Mouse (Mus musculus) limb, embryonic 14.5 days (tissue): ENCODE measurements at regions not wholly inside any gene's neighbourhood (a gene's known extent, or its start where the extent isn't known, plus 50 kb on each side); places are given as distances from the start of the nearest gene placed in this dataset.

ENCODE experiments used
- ATAC-seq: fragments of 200-750 bp; cut with Nextera tagmentation; 2 replicates; pipeline ENCODE4 v1.8.0; 2017; ENCODE audit warnings: low read depth, moderate number of reproducible peaks, moderate TSS enrichment; ENCODE audit not compliant: low FRiP score
- DNase-seq: peaks from one replicate; pipeline ENCODE4 v3.0.0-alpha.2; 2015; ENCODE audit warnings: low spot score
- H3K27ac ChIP-seq: fragments of 300-500 bp; sonication (generic); replicated peaks from 2 replicates; pipeline ENCODE4 v1.5.1; 2014; ENCODE audit warnings: low read depth, mild to moderate bottlenecking, low read length, moderate library complexity, mixed read lengths
- H3K27me3 ChIP-seq: fragments of 300-500 bp; sonication (generic); 2 replicates; pipeline ENCODE4 v1.6.1; 2014; ENCODE audit warnings: low read length, mixed read lengths; ENCODE audit not compliant: control insufficient read depth, insufficient read depth
- H3K36me3 ChIP-seq: fragments of 300-500 bp; sonication (generic); 2 replicates; pipeline ENCODE4 v1.6.1; 2014; ENCODE audit warnings: mild to moderate bottlenecking, low read length, moderate library complexity, mixed read lengths; ENCODE audit not compliant: control insufficient read depth, insufficient read depth
- H3K4me1 ChIP-seq: fragments of 300-500 bp; sonication (generic); 2 replicates; pipeline ENCODE4 v1.6.1; 2014; ENCODE audit warnings: antibody characterized with exemption, low read length, mixed read lengths; ENCODE audit not compliant: control insufficient read depth, insufficient read depth
- H3K4me2 ChIP-seq: fragments of 300-500 bp; sonication (generic); replicated peaks from 2 replicates; pipeline ENCODE4 v1.6.1; 2014; ENCODE audit warnings: low read depth, mild to moderate bottlenecking, low read length, moderate library complexity; ENCODE audit not compliant: severe bottlenecking
- H3K4me3 ChIP-seq: fragments of 300-500 bp; sonication (generic); replicated peaks from 2 replicates; pipeline ENCODE4 v1.5.1; 2014; ENCODE audit warnings: low read length
- H3K9ac ChIP-seq: fragments of 300-500 bp; sonication (generic); 2 replicates; pipeline ENCODE4 v1.6.1; 2014; ENCODE audit warnings: mild to moderate bottlenecking, low read depth, low read length, moderate library complexity; ENCODE audit not compliant: severe bottlenecking
- H3K9me3 ChIP-seq: fragments of 300-500 bp; sonication (generic); 2 replicates; pipeline ENCODE4 v1.6.1; 2016; ENCODE audit warnings: low read length; ENCODE audit not compliant: control insufficient read depth
- POLR2A ChIP-seq: fragments of 200-500 bp; IDR thresholded peaks from 2 replicates; pipeline ENCODE4 v1.8.0; 2012; ENCODE audit warnings: inconsistent platforms, mild to moderate bottlenecking, moderate library complexity, borderline replicate concordance; ENCODE audit not compliant: insufficient read depth, insufficient read length; ENCODE audit errors: extremely low read depth
- WGBS: fragments of 180-500 bp; shearing (Covaris S2); extraction: QIAGEN DNeasy Blood & Tissue Kit; methylation state at CpG from one replicate; pipeline ENCODE4 v1.1.7; 2014; 5-methylcytosine and 5-hydroxymethylcytosine counted together

- ATAC-seq (no peak), DNase-seq (no peak)
- TF ChIP-seq POLR2A, result no peak
- Histone ChIP-seq H3K36me3 (no peaks in the 10 kb centered on the region), H3K9ac (no peak overlapping the region), H3K4me2 (no peak overlapping the region), H3K9me3 (no peaks in the 10 kb centered on the region), H3K27ac (no peak overlapping the region), H3K4me3 (no peak overlapping the region), H3K27me3 (no peaks in the 10 kb centered on the region), H3K4me1 (peaks cover 3% of the 10 kb centered on the region; the same call in 1 of the 2 replicates)
- 87% methylated on average over 2 of the region's 2 CpGs for WGBS
Measured at GRCm38 (mm10) chr11:110715300-110715699, 252.5 kb upstream of the Kcnj16 start.

GRCm38 (mm10) chr11:110716369-110716768, 251.5 kb upstream of the Kcnj16 start:
- H3K4me3 ChIP-seq, result no peak overlapping the region
- H3K4me1 ChIP-seq, result no peaks in the 10 kb centered on the region
- H3K9ac ChIP-seq, result no peak overlapping the region
- TF ChIP-seq POLR2A, result no peak
- no peak overlapping the region for H3K27ac ChIP-seq
- DNase-seq (no peak), ATAC-seq (no peak)
- H3K36me3 ChIP-seq, result no peaks in the 10 kb centered on the region
- H3K9me3 ChIP-seq, result no peaks in the 10 kb centered on the region
- H3K27me3 ChIP-seq, result no peaks in the 10 kb centered on the region
- no peak overlapping the region for H3K4me2 ChIP-seq
- WGBS, result 52% methylated on average over 1 of the region's 1 CpGs

- no peak for TF ChIP-seq POLR2A
- Histone ChIP-seq H3K9ac (no peak overlapping the region), H3K4me3 (no peak overlapping the region), H3K27ac (no peak overlapping the region), H3K4me2 (no peak overlapping the region), H3K36me3 (no peaks in the 10 kb centered on the region), H3K4me1 (no peaks in the 10 kb centered on the region), H3K9me3 (no peaks in the 10 kb centered on the region), H3K27me3 (no peaks in the 10 kb centered on the region)
- ATAC-seq (no peak), DNase-seq (no peak)
- 84% methylated on average over 5 of the region's 5 CpGs for WGBS
Measured at GRCm38 (mm10) chr11:110722701-110723100, 245.1 kb upstream of the Kcnj16 start.

- 87% methylated on average over 6 of the region's 6 CpGs for WGBS
- no peak for ATAC-seq
Measured at GRCm38 (mm10) chr11:110723971-110724370, 243.9 kb upstream of the Kcnj16 start.

GRCm38 (mm10) chr11:110727357-110727961, 240.4 kb upstream of the Kcnj16 start:
- Histone ChIP-seq H3K36me3 (no peaks in the 10 kb centered on the region), H3K4me3 (no peak overlapping the region), H3K9ac (no peak overlapping the region), H3K4me2 (no peak overlapping the region), H3K27ac (no peak overlapping the region), H3K27me3 (no peaks in the 10 kb centered on the region), H3K9me3 (no peaks in the 10 kb centered on the region), H3K4me1 (no peaks in the 10 kb centered on the region)
- ATAC-seq, result no peak
- no peak for TF ChIP-seq POLR2A
- no peak for DNase-seq
- 88% methylated on average over 3 of the region's 3 CpGs for WGBS

More at GRCm38 (mm10) chr11:110723971-110724370, 243.9 kb upstream of the Kcnj16 start:
- no peaks in the 10 kb centered on the region for H3K27me3 ChIP-seq
- H3K4me2 ChIP-seq, result no peak overlapping the region
- H3K9me3 ChIP-seq, result no peaks in the 10 kb centered on the region
- no peak overlapping the region for H3K9ac ChIP-seq
- H3K4me1 ChIP-seq, result no peaks in the 10 kb centered on the region
- H3K36me3 ChIP-seq, result no peaks in the 10 kb centered on the region
- DNase-seq, result no peak
- H3K4me3 ChIP-seq, result no peak overlapping the region
- no peak overlapping the region for H3K27ac ChIP-seq
- no peak for TF ChIP-seq POLR2A

GRCm38 (mm10) chr11:110731510-110731909, 236.3 kb upstream of the Kcnj16 start:
- H3K4me2 ChIP-seq, result no peak overlapping the region
- no peaks in the 10 kb centered on the region for H3K36me3 ChIP-seq
- H3K4me1 ChIP-seq, result no peaks in the 10 kb centered on the region
- no peaks in the 10 kb centered on the region for H3K9me3 ChIP-seq
- no peak overlapping the region for H3K9ac ChIP-seq
- TF ChIP-seq POLR2A, result no peak
- no peak overlapping the region for H3K27ac ChIP-seq
- no peaks in the 10 kb centered on the region for H3K27me3 ChIP-seq
- 86% methylated on average over 3 of the region's 3 CpGs for WGBS
- ATAC-seq (no peak), DNase-seq (no peak)
- H3K4me3 ChIP-seq, result no peak overlapping the region
